8 mouse cellular contexts compared by ENCODE assay signal in the genomic region with DNA sequence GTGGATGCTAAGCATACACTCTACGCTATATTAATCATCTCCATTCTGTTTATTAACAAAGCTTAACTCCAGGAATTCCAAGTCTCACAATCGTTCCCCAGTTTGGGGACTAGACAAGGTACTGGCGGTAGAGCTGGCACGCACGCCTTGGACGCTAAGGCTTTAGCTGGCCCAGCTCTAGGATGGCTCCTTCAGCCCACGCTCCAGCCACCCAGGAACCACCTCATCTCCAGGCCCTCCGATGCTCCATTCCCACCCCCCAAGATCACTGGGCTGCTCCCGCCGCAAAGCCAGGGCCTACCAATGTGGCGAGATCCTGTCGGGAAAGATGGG. TPM values are rescaled to one million over a fixed set of nuclear protein-coding genes. Genes with fewer than 3 reads are reported as not detected.
DNase-seq lines count a peak whose midpoint lies in the region; ATAC-seq and TF ChIP-seq lines count a peak whose summit lies in the region.

No protein-coding gene starts in this region.

- peak overlapping the region; percentile 80 for H3K9ac ChIP-seq in kidney, postnatal 0 days (ENCODE audit: low read depth, low read length)
- peak overlapping the region; percentile 76 for H3K9ac ChIP-seq in intestine, embryonic 14.5 days (ENCODE audit: low read length)
- H3K9ac ChIP-seq in midbrain, postnatal 0 days (replicated peaks; ENCODE audit: low read length, poor library complexity, severe bottlenecking): peak overlapping the region; percentile 79

- peaks cover 13% of the 10 kb centered on the region; the same call in 1 of the 2 replicates for H3K36me3 ChIP-seq in kidney, postnatal 0 days (ENCODE audit: insufficient read depth, low read length)
- peaks cover 35% of the 10 kb centered on the region for H3K36me3 ChIP-seq in embryonic facial prominence, embryonic 10.5 days (replicated peaks)
- H3K36me3 ChIP-seq in intestine, embryonic 14.5 days (ENCODE audit: control insufficient read depth, insufficient read depth, low read length): peaks cover 29% of the 10 kb centered on the region
- peaks cover 10% of the 10 kb centered on the region; the same call in 1 of the 2 replicates for H3K36me3 ChIP-seq in midbrain, postnatal 0 days (ENCODE audit: insufficient read depth, low read length)

- H3K4me2 ChIP-seq in kidney, postnatal 0 days (ENCODE audit: low read length): peak overlapping the region; percentile 63
- H3K4me2 ChIP-seq in intestine, embryonic 14.5 days (ENCODE audit: low read length): peak overlapping the region; percentile 71
- peak overlapping the region; percentile 60 for H3K4me2 ChIP-seq in midbrain, postnatal 0 days (ENCODE audit: low read depth, low read length, poor library complexity, severe bottlenecking)

- no peaks in the 10 kb centered on the region for H3K4me1 ChIP-seq in kidney, postnatal 0 days (replicated peaks; ENCODE audit: insufficient read depth, low read length)
- no peaks in the 10 kb centered on the region for H3K4me1 ChIP-seq in embryonic facial prominence, embryonic 10.5 days
- no peaks in the 10 kb centered on the region for H3K4me1 ChIP-seq in intestine, embryonic 14.5 days (replicated peaks; ENCODE audit: control insufficient read depth, insufficient read depth, low read length)
- H3K4me1 ChIP-seq in midbrain, postnatal 0 days (ENCODE audit: insufficient read depth, low read length): no peaks in the 10 kb centered on the region

- under 1% methylated on average over 12 of the region's 12 CpGs for WGBS in kidney, postnatal 0 days
- WGBS in embryonic facial prominence, embryonic 10.5 days: under 1% methylated on average over 12 of the region's 12 CpGs
- WGBS in intestine, embryonic 14.5 days: under 1% methylated on average over 12 of the region's 12 CpGs
- WGBS in midbrain, postnatal 0 days: under 1% methylated on average over 12 of the region's 12 CpGs

- peak overlapping the region; percentile 78 for H3K4me3 ChIP-seq in kidney, postnatal 0 days (replicated peaks; ENCODE audit: low read depth, low read length)
- peak overlapping the region; percentile 84 for H3K4me3 ChIP-seq in embryonic facial prominence, embryonic 10.5 days
- H3K4me3 ChIP-seq in intestine, embryonic 14.5 days (ENCODE audit: low read depth, low read length): peak overlapping the region; percentile 79
- peak overlapping the region; percentile 63 for H3K4me3 ChIP-seq in midbrain, postnatal 0 days (ENCODE audit: low read depth, low read length)

- H3K27me3 ChIP-seq in kidney, postnatal 0 days (ENCODE audit: insufficient read depth, low read length): no peaks in the 10 kb centered on the region
- no peaks in the 10 kb centered on the region for H3K27me3 ChIP-seq in embryonic facial prominence, embryonic 10.5 days (replicated peaks; ENCODE audit: low read depth, poor library complexity, severe bottlenecking)
- H3K27me3 ChIP-seq in intestine, embryonic 14.5 days (replicated peaks; ENCODE audit: control insufficient read depth, insufficient read depth, low read length): no peaks in the 10 kb centered on the region
- no peaks in the 10 kb centered on the region for H3K27me3 ChIP-seq in midbrain, postnatal 0 days (ENCODE audit: insufficient read depth, low read length)

- H3K9me3 ChIP-seq in kidney, postnatal 0 days (replicated peaks; ENCODE audit: low read length): no peaks in the 10 kb centered on the region
- no peaks in the 10 kb centered on the region for H3K9me3 ChIP-seq in embryonic facial prominence, embryonic 10.5 days
- H3K9me3 ChIP-seq in intestine, embryonic 14.5 days (ENCODE audit: control insufficient read depth, low read length): no peaks in the 10 kb centered on the region
- no peaks in the 10 kb centered on the region for H3K9me3 ChIP-seq in midbrain, postnatal 0 days (ENCODE audit: low read length)

- peak overlapping the region; percentile 81 for H3K27ac ChIP-seq in kidney, postnatal 0 days
- peak overlapping the region; percentile 91 for H3K27ac ChIP-seq in embryonic facial prominence, embryonic 10.5 days (replicated peaks)
- H3K27ac ChIP-seq in intestine, embryonic 14.5 days (ENCODE audit: low read depth): peak overlapping the region; percentile 79
- peak overlapping the region; percentile 82 for H3K27ac ChIP-seq in midbrain, postnatal 0 days (ENCODE audit: low read depth, low read length)

- no peak for TF ChIP-seq CTCF in kidney, postnatal 0 days (IDR thresholded peaks at IDR 0.05; ENCODE audit: low read depth)
- no peak for TF ChIP-seq CTCF in midbrain, postnatal 0 days (IDR thresholded peaks at IDR 0.05)

- ATAC-seq in kidney, postnatal 0 days (replicated peaks; ENCODE audit: low FRiP score, low read depth): peak; percentile 66
- ATAC-seq in intestine, embryonic 14.5 days (replicated peaks; ENCODE audit: low FRiP score, low TSS enrichment, low read depth): no peak; the same call in none of the 2 replicates
- peak; percentile 66 for ATAC-seq in midbrain, postnatal 0 days (ENCODE audit: low FRiP score)

- DNase-seq in kidney, postnatal 0 days (ENCODE audit: low spot score): no peak
- no peak for DNase-seq in kidney, postnatal 25 days
- DNase-seq in embryonic facial prominence, embryonic 10.5 days (ENCODE audit: low spot score): no peak
- no peak for DNase-seq in intestine, embryonic 14.5 days (ENCODE audit: low spot score)
- DNase-seq in midbrain, postnatal 0 days (ENCODE audit: low spot score): no peak
- no peak for DNase-seq in right cerebral cortex, postnatal 4 days
- no peak for DNase-seq in frontal cortex, postnatal 14 days (ENCODE audit: low spot score in 2 of 2)
- DNase-seq in left cerebral cortex, postnatal 14 days (ENCODE audit: low spot score in 2 of 2): no peak

- intact Hi-C loops in left cerebral cortex, postnatal 14 days (cut with DNase I): loop anchor here (2.0 kb wide), 1 partner anchor 23 kb away; the partner anchor contains the start of gene Klhl15

RNA-seq across cellular contexts. Expression of gene Eif2s3x, which starts 0.4 kb away (rescaled TPM):
- polyA plus RNA-seq in kidney, postnatal 0 days (2015; fragmentation: Nextera tagmentation; extraction: Ambion mirVana): 41.3 and 44.7 TPM in 2 replicates
- 108 and 112 TPM in 2 replicates for polyA plus RNA-seq in embryonic facial prominence, embryonic 10.5 days (2016; fragmentation: Nextera tagmentation; extraction: Ambion mirVana)
- 75.5 and 123 TPM in 2 replicates for polyA plus RNA-seq in intestine, embryonic 14.5 days (2014; fragmentation: Nextera tagmentation; extraction: Ambion mirVana)
- 182 and 238 TPM in 2 replicates for total RNA-seq in midbrain, postnatal 0 days (2014; rRNA removed)
- polyA plus RNA-seq in midbrain, postnatal 0 days (2015; fragmentation: Nextera tagmentation; extraction: Ambion mirVana): 61.2 and 92.5 TPM in 2 replicates
- total RNA-seq in left cerebral cortex, postnatal 14 days (2021): 100 to 1,000 TPM in 1 of 2 experiments, 10 to 100 TPM in 1; 99.0 to 155 TPM

RNA-seq across cellular contexts. Expression of gene Klhl15, which starts 22.2 kb away (rescaled TPM):
- polyA plus RNA-seq in kidney, postnatal 0 days (2015; fragmentation: Nextera tagmentation; extraction: Ambion mirVana): 7.8 and 8.3 TPM in 2 replicates
- 7.2 TPM in 2 replicates for polyA plus RNA-seq in embryonic facial prominence, embryonic 10.5 days (2016; fragmentation: Nextera tagmentation; extraction: Ambion mirVana)
- 10.4 and 11.6 TPM in 2 replicates for polyA plus RNA-seq in intestine, embryonic 14.5 days (2014; fragmentation: Nextera tagmentation; extraction: Ambion mirVana)
- total RNA-seq in midbrain, postnatal 0 days (2014; rRNA removed): 17.9 and 22.5 TPM in 2 replicates
- 6.9 and 7.5 TPM in 2 replicates for polyA plus RNA-seq in midbrain, postnatal 0 days (2015; fragmentation: Nextera tagmentation; extraction: Ambion mirVana)
- 10 to 100 TPM; 22.8 to 26.3 TPM for total RNA-seq in left cerebral cortex, postnatal 14 days (2021)
